Mouse (Mus musculus) common myeloid progenitor, adult 5-6 weeks (primary cell): ENCODE measurements at regions not wholly inside any gene's neighbourhood (a gene's known extent, or its start where the extent isn't known, plus 50 kb on each side); places are given as distances from the start of the nearest gene placed in this dataset.
"Not testable (repeated sequence)": the region's sequence is repeated elsewhere in the genome, so short reads cannot be mapped to it uniquely, and the experiment has no call there.

Experiments
- ATAC-seq: replicated peaks from 2 replicates; pipeline ENCODE4 v1.8.0; 2016; ENCODE audit warnings: low read depth, mild to moderate bottlenecking, moderate TSS enrichment, inconsistent platforms; ENCODE audit not compliant: poor library complexity, severe bottlenecking

DNA sequence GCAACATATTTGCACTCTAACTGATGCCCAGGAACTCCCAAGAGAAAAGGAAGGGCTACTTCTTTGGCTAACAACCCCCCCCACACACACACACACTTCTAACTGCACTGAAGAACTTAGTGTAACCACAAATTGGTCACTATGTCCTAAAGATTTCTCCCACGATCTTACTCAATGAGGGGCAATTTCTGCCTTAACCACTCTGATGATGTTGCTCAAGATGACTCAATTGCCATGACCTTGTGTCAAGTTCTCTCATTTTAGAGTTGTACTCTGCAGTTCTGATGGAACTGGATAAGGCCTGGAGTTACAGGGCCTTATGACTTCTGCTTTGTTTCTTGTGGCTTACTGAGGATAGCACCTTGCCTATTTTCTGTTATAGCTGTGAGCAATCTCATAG, 81.7 kb downstream of the Sem1 start:
- peak; percentile 62; the same call in 1 of the 2 replicates for ATAC-seq

DNA sequence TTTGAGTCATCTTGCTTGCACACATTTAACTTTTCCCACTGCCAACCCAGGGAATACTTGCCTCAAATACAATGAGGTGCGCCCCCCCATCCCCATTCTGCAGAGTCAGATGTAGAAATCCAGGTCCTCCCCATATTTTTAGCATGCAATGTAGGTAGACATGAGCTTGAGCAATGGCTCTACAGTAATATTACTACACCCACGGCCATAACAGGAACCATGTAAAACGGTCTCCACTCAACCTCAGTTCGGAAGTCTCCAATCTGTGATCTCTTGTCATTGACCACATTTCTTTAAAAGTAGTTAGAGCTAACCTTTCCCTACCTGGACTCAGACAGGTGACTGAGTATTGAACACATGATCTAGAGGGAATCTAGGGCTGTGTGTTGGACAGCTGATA, 82.1 kb downstream of the Sem1 start:
- no peak for ATAC-seq

DNA sequence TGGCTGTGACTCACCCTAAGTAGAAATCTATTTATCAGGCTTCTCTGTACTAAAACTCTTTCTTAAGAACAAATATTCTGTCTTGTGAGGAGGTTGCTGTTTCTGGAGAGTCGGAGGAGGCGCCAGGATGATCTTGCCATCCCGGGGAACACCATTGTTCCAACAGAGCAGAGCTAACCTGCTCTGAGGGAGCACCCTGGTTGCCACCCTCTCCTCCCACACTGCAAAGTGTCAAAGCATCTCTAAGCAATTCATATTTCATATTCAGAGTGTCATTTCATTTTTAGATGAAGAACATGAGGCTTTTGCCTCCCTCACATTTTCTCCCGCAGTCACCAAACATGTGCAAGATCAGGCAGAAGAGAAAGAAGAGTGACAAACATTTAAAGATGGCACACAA, 90.3 kb downstream of the Sem1 start:
- ATAC-seq = no peak

DNA sequence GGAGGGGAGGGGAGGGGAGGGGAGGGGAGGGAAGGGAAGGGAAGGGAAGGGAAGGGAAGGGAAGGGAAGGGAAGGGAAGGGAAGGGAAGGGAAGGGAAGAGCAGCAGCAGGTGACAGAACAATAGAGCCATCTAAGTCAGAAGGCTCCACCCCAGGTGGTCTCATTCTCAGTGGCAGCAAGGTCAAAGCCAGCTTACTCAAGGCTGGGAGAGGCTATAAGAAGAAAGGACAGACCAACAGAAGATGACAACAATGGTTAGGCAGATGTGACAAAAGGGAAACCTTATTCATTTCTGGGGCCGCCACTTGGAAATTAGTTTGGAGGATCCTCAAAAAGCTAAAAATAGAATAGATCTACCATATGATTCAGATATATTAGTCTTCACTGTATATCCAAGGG, 96.9 kb downstream of the Sem1 start:
- not testable (repeated sequence) for ATAC-seq

DNA sequence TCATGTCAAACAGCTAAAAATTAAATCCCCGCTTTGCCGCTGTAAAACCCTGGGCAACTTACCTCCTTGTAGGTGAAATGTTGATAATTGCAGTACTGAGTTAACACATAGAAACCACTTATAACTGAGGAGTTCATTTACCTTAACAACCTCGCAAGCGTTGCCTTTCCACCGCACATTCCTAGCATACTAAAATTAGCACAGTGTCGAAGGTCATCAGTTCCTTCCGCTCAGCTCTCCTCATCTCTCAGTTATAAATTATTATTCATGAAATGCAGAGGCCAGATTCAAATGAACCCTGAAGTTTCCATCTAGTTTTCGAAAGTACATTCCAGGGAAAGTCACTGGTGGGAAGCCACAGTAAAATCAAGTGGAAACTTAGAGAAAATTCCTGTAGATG, 108.1 kb downstream of the Sem1 start:
- no peak for ATAC-seq

DNA sequence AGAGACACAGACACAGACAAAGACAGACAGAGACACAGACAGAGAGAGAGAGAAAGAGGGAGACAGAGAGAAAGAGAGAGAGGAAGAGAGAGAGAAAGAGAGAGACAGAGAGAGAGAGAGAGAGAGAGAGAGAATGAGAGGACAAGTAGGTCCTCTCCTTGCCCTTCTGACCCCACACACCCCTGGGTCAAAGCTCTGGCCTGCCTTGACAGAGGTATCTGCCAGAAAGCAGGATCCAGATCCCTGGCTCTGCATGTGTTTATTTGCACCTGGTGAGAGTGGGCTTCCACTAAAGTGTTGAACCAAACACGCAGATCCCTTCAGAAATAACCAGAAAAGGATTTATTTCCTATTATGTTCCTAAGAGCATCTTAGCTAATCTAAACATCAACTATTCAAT, 110.9 kb downstream of the Sem1 start:
- no peak for ATAC-seq

DNA sequence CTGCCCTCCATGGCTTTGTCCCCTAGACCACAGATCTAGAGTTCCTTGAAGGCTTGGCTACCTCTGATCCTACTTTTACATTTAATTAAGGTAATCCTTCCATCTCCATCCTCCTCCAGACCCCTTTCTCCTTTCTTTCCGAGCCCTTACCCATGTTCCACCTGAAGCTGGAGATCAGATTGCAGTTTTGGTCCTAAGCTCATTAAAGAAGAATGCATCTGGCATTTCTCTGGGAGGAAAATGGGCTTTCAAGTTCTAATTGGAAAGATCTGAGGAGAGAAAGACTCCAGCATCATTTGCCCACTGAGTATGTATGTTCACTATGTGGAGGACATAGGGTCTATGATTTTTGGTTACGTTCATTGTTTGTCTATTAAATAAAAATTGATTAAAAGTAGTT, 112.2 kb downstream of the Sem1 start:
- ATAC-seq = no peak

DNA sequence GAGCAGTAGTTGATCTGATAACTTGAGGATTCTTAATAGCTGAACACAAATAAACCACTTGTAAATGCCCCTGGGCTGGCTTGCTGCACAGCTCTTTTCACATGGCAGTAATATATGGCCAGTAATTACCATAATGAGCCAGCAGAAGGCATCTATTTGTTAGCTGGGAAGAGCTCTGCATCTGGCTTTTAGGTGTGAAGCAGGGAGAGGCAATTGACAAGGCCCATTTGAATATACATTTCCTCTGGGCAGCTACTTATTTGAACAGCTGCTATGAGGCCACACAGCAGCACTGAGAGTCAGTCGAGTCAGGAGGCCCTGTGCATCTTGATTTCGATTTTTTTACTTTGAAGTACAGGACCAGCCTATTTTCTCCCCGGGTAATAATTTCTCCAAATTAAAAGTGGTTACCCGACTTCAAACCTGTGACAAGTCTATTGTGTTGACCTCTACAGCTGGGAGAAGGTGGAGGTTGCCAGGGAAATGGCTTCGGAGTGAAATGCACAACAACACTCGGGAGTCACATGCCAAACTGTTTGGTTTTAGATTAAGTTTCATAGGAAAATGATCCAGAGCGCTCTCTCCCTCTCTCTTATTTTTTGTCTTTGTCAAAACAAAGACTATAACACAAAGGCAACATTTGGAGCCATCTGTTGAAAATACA, 114.5 kb downstream of the Sem1 start:
- no peak for ATAC-seq

DNA sequence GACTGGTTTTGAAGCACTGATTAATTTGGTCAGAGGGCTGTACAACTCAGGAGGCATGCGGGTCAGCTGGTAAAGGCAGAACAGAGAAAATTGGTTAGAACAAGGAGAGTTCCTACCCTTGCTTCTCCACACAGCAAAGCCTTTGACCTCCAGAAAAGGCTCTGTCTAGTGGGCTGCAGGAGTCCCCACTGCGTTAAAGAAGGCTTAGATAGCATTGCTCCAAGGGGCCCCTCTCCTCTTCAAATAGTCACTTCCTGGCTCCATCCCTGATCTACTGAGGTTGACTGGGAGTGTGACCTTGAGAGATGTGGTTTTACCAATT, 118.6 kb downstream of the Sem1 start:
- ATAC-seq = no peak

DNA sequence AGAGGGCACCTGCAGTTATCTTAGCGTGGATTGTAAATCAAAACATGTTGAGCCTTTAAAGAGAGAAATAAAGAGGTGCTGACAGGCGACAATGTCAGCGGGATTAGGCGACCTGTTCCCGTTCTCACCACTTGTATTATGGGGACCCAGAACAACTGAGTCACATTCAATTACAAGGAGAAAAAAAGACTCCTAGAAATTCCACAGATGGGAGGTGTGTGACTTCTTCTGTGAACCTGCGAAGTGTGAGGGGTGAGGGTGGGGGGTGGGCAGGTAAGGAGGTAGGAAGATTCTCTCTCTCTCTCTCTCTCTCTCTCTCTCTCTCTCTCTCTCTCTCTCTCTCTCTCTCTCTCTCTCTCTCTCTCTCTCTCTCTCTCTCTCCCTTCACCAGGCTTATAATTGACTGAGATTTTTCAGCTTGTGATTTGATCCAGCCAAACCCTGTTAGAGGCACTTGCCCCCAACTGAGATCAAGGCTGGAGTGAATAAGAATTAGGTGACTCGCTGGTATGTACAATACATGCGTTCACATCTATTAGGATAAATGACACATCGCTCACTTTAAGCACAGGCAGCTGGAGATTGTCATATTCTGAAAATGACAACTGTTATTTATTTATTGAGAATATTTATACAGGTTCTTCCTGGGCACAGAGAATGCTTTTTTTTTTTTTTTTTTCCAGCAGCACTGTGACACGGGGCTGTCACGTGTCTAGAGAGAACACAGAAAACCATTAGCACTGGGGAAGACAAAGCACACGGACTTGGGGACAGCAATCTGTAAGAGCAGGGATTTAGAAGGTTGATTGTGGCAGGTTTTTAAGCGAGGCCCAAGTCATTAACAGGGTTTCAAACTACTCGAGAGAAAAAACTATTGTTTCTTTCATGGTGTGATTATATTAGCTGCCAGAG, 119.2 kb downstream of the Sem1 start:
- no peak for ATAC-seq

DNA sequence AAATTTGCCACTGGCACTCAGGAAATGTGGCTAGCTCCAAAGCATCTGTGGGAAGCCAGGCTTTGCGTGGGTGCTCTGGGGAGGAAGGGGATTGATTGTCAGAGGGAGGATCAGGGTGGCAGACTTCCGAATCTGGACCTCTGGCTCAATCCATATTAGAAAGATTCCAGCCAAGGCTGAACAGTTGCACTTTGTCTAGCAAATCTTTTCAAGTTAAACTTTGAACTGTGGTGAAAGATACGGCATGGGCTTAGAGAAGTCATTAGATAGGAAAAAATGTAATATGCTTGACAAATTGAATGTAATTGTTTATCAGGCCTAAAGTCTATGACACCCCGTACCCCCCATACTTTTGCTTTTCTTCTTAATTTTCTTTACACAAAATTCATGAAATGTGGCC, 120.7 kb downstream of the Sem1 start:
- ATAC-seq = no peak

DNA sequence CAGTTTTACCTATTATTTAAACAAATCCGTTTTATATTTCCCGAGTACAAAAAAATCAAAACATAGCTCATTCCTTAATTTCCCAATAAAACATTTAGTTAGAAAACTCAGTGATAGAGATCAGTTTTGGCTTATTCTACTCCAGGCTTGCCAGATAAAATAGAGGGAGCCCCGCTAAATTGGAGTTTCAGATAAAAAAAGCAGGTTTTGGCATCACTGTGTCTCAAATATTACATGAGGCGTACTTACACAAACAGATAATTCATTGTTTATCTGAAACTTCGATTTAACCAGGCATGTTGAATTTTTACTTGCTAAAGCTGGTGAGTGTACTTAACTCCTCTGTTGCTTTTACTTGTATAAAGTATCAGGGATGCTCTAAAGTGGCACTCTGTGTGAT, 121.5 kb downstream of the Sem1 start:
- no peak for ATAC-seq

DNA sequence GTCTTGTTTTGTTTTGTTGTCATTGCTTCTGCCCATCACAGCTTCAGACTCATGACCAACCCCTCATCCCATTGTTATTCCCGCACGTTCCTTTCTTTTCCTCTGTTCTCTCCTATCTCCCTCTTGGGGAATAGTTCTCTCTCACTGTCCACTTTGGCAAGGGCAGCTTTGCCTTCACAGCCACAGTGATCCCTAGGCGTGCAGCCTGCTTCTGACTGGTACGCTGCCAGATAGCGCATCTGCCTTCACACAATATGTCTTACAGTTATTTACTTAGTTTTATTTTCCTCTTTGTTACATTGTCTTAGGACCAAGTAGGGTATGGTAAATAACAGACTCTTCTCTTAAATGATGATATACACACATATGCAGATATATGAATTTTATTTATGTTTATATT, 122.9 kb downstream of the Sem1 start:
- no peak for ATAC-seq

DNA sequence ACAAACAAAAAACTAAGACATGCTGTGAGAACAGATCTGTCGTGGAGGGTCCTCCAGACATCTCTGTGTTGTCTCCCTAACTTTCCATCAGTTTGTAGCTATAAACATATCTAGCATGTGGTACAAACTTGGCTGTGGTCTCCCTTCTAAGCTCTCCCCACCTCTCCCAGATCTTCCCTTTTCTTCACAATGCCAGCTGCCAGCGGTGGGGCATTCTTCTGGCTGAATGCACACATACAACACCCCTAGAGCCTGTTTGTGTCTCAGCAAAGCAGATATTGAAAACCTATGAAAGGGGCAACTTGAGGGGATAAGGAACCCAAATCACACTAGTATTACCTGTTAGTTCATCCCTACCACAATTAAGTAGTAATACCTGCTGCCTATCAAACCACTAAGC, 124.1 kb downstream of the Sem1 start:
- ATAC-seq = no peak

DNA sequence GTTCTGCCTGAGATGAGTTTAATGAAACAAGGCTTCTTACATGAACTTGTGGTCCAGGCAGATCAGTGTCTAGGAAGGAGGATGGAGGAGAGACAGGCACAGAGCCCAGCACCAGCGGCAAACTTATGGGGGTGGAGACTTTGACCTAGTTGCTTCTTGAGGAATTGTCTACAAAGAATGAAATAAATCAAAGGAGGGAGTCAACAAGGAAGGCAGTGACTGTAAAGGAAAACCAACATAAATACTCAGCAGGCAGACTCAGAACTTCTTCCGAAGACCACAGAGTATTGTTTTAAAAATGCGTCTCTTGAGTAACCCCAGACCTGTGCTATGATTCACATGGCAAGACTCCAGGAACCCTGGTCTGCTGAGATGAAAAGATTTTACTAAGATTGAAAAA, 143.6 kb downstream of the Sem1 start:
- ATAC-seq = no peak

DNA sequence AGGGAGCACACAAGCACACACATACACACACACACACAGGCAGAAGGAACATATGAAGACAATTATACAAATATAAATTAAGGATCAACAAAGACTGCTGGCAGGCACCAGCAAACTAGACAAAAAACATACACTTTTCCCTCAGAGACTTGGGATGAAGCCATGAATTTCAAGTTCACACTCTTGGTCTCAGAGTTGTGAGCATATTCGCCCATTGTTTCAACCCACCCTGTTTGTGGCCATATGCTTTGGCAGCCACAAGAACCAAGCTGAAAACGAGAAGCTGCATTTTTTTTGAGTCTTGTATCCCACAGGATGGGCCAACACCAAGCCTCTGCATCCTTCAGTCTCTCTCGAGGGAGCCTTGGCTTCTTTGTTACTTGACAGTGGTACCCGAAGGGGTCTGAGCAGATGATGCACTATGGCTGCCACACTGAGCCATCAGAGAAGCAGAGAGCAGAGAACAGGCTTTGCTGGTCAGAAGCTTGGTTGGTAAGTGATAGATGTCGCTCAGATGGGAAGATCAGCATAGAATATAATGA, 144.1 kb downstream of the Sem1 start:
- no peak for ATAC-seq

DNA sequence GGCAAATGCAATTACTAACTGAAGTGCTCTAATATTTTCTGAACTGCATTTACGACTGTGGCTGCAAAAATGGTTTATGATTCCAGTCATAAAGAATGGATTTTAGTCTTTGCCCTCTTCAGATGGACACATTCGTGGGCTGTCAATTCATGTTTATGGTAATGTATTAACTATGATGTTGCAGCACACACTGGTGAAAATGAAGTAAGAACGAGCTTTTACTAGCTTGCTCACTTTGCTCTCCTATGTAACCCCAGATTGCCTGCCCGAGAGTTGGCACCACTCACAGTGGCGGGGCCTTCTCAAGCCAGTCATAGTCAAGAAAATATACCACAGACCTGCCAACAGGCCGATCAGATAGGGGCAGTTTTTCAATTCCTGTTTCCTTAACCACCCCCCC, 145.3 kb downstream of the Sem1 start:
- ATAC-seq = no peak

DNA sequence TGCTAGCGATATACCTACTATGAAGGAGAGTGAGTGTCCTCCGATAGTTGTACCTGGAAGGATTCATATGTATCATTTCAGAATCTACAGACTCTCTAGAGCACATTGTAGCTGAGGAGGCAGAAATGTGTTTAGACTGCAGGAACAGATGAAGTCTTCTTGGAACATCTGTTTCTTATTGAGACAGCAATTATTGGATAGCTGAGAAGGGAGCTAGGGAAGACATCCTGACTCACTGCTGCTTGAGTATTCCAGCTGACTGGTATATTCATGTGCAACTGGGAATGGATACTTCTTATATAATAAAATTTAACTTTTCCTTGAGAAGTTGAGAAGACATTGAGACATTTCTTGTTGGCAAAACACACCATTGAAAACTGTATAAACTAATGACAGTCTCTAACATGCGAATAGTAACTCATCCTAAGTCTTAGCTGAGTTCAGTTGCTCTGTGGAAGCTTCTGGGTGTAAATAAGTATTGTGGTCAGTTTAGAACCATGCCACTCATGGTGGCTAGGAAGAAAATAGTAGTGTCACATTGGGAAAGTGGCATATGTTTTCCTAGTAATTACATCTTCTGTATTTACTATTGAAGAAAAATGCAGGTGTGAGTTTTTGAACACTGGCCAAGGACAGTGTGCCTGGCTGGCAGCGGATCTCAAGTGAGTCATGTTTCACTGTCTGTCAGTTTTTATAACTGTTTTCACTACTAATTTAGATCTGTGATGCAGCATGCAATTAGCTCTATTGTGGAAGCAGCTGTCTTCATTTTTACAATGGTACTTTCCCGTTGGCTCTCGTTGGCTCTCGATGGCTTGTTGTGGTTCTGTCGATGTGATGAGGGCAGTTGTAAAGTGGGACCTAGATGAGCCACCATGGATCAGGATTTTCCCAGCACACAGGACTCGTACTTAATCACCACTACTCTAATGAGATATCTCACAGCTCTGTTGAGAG, 163.5 kb downstream of the Sem1 start:
- ATAC-seq = no peak

DNA sequence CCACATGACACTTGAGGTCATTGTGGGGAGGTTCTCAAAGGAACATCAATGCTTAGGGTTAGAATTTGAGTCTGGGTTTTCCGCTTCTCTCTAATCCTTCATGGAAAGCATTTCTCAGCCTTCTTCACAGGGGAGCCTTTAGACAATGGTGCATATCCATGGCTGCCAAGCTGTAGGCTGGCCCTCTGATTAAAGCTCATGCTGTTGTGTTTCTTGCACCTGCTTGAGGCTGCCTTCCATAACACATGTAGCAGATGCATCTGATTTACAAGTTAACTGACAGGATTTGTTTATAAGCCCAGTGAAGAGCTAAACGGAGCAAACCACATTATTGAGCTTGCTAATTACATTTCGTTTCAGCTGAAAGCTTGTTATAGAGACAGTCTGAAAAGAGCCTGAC, 180.5 kb downstream of the Sem1 start:
- ATAC-seq = no peak
